Mouse (Mus musculus): ENCODE results near the gene Pknox2. TPM values are rescaled to one million over a fixed set of nuclear protein-coding genes. Genes with fewer than 3 reads are reported as not detected.

Pknox2 gene
- polyA plus RNA-seq, 1 experiment, result 32.2 TPM

DNA sequence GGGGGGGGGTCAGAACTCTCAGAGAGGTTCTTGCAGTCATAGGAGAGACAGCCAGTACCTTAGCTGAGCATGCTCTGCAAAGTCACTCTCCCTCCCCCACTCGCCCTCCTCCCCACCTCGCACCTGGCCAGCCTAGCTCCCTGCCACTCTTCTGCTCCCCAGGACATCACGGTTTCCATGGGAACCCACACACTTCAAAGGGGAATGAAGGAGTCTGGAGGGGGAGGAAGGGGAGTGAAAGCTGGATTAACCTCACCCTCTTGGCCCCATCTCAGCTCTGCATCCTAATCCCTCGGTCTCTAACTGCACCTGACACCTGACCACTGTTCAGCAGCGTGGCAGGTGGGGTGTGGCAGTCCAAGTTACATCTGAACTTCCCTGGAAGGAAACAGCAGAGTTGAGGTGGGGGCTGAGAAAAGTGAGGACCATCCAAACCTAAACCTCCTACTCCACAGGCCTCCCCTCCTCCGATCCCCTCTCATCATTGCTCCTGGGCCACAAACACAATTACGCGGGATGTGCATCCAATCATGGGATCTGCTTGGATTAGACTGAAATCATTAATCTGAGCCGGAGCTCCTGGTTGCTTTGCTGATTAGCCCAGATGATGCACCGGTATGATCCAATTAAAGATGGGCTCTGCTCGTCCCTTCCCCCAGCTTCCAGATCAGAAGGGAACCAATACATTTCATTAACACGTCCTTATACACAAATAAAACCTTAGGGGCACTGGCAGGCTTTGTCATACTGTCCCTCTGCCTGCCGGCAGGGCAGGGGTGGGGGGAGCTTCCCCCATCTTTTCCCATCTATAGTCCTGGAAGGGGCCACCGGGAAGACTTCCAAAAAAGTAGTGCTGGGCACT lies 196.7 kb downstream of the Pknox2 start:
- TF ChIP-seq CTCF (IDR thresholded peaks at IDR 0.05; ENCODE audit: insufficient read depth, low read length), result no peak
- peaks cover 4% of the 10 kb centered on the region; the same call in 1 of the 2 replicates for H3K4me1 ChIP-seq (ENCODE audit: control insufficient read depth, insufficient read depth, low read length)
- 47% methylated on average over 14 of the region's 14 CpGs for WGBS
- DNase-seq, result no peak
- H3K4me3 ChIP-seq (replicated peaks; ENCODE audit: extremely low read depth, low read depth, low read length), result no peak overlapping the region

DNA sequence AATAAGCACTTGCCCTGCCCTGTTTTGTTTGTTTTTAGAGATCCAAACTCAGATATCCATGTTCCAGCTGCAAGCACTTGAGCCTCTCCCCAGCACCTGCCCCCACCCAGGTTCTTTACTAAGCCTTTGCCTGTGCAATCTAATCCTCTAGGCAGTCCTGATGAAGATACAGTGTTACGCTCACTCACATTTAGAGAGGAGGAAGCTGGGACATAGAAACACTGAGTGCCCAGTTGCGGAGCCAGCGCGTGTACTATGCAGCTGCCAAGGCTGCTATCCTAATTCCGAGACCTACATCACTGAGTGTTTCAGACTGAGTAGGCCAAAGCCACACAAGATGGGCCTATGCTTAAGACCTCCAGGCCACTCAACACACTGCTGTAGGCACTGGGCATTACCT lies 199.0 kb downstream of the Pknox2 start:
- TF ChIP-seq CTCF (IDR thresholded peaks at IDR 0.05; ENCODE audit: insufficient read depth, low read length) (no peak), POLR2A (IDR thresholded peaks at IDR 0.05; ENCODE audit: borderline replicate concordance, extremely low read depth, low read depth, low read length) (no peak)
- Histone ChIP-seq H3K4me3 (replicated peaks; ENCODE audit: extremely low read depth, low read depth, low read length) (no peak overlapping the region), H3K4me1 (ENCODE audit: control insufficient read depth, insufficient read depth, low read length) (peaks cover 4% of the 10 kb centered on the region; the same call in 1 of the 2 replicates)
- no peak for DNase-seq
- 74% methylated on average over 5 of the region's 5 CpGs for WGBS

DNA sequence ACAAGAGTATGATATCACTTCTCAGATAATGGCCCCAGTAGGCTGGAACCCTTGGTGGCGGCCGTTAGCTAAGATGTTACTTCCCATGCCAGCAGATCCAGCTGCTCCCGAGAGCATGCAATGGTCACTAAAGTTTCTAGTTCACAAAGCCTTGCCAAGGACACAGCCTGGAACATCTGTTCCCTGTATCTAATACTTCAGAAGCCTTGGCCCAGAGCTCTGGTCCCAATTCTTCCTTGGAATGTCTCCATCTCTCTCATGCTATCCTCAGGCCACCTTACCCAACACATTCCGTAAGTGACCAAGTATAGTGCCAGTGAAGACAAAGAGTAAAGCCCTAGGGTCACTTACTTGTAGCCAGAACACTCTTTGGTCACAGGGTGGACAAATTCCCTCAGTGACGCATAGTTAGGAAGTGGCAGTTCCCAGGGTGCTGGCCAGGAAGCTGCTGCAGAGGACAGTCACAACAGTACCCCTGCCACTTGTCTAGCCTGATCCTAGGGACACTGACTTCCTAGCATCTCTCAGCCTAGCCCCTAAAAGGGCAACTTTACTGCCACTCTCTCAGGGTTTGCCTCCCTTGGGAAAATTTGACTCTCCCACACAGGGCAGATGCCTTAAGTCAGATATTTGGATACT lies 200.0 kb downstream of the Pknox2 start:
- WGBS, result 72% methylated on average over 5 of the region's 5 CpGs
- Histone ChIP-seq H3K4me3 (replicated peaks; ENCODE audit: extremely low read depth, low read depth, low read length) (no peak overlapping the region), H3K4me1 (ENCODE audit: control insufficient read depth, insufficient read depth, low read length) (peaks cover 4% of the 10 kb centered on the region; the same call in 1 of the 2 replicates)
- no peak for TF ChIP-seq CTCF (IDR thresholded peaks at IDR 0.05; ENCODE audit: insufficient read depth, low read length)
- TF ChIP-seq POLR2A (IDR thresholded peaks at IDR 0.05; ENCODE audit: borderline replicate concordance, extremely low read depth, low read depth, low read length), result no peak
- no peak for DNase-seq

DNA sequence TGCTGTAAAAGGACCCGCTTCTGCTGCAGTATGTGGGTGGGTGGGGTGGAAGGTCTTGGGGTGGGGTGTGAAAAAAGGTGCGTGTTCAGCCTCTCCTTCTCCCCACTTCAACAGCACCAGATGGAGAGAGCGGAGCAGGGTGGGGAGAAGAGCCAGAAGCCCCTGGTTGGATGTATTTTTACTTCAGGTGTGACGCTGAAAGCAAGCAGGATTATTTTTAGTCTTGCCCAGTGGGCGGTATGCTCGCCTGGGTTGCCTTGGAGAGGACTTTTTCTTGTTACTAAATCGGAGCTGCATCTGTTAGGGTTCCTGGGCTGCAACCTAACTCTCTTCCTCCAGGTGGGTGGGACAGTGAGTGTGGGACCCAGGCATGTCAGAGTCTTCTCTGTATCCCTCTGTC lies 202.4 kb downstream of the Pknox2 start:
- DNase-seq, result no peak
- TF ChIP-seq POLR2A (IDR thresholded peaks at IDR 0.05; ENCODE audit: borderline replicate concordance, extremely low read depth, low read depth, low read length) (no peak), CTCF (IDR thresholded peaks at IDR 0.05; ENCODE audit: insufficient read depth, low read length) (no peak)
- H3K4me3 ChIP-seq (replicated peaks; ENCODE audit: extremely low read depth, low read depth, low read length), result no peak overlapping the region
- WGBS, result 55% methylated on average over 7 of the region's 7 CpGs
- peaks cover 4% of the 10 kb centered on the region; the same call in 1 of the 2 replicates for H3K4me1 ChIP-seq (ENCODE audit: control insufficient read depth, insufficient read depth, low read length)

DNA sequence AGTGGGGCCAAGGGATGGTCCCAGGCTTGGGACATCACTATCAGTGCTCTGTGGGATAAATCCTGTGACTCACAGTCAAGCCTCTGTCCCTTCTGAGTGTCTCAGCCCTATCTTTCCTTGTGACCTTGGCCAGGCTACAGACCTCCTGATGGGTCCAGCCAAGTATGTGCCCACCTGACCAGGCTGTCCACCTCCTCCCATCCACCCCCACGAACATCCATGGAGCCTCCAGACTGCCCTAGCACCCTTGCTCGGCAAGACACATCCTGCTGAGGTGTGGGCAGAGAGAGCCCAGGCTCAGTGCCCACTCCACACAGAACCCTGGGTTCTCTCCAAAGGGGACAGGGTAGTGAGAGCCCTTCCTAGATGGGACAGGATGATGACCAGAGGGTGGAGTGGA lies 204.6 kb downstream of the Pknox2 start:
- Histone ChIP-seq H3K4me3 (replicated peaks; ENCODE audit: extremely low read depth, low read depth, low read length) (no peak overlapping the region), H3K4me1 (ENCODE audit: control insufficient read depth, insufficient read depth, low read length) (peaks cover 4% of the 10 kb centered on the region; the same call in 1 of the 2 replicates)
- no peak for TF ChIP-seq CTCF (IDR thresholded peaks at IDR 0.05; ENCODE audit: insufficient read depth, low read length)
- no peak for TF ChIP-seq POLR2A (IDR thresholded peaks at IDR 0.05; ENCODE audit: borderline replicate concordance, extremely low read depth, low read depth, low read length)
- 72% methylated on average over 2 of the region's 2 CpGs for WGBS
- DNase-seq, result no peak

DNA sequence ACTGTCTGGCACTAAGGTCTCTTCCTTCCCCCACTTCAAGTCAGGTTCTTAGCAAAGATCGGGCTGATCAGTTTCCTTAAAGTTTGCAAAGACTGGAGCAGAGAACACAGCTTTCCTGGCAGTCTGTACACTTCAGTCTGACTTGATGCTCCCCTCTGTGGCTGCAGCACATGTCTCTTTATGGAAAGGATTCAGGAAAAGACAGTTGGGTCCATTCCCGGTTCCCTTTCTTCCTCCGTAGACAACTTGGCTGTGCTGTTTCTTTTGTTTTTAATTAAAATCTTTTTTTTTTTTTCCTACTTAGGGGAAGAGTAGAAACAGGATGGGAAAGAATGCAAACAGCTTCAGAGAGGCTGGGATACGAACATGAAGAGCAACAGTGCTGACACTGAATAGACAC lies 205.1 kb downstream of the Pknox2 start:
- DNase-seq, result no peak
- 40% methylated on average over 4 of the region's 4 CpGs for WGBS
- no peak overlapping the region for H3K4me3 ChIP-seq (replicated peaks; ENCODE audit: extremely low read depth, low read depth, low read length)
- peaks cover 4% of the 10 kb centered on the region; the same call in 1 of the 2 replicates for H3K4me1 ChIP-seq (ENCODE audit: control insufficient read depth, insufficient read depth, low read length)
- TF ChIP-seq CTCF (IDR thresholded peaks at IDR 0.05; ENCODE audit: insufficient read depth, low read length), result no peak

DNA sequence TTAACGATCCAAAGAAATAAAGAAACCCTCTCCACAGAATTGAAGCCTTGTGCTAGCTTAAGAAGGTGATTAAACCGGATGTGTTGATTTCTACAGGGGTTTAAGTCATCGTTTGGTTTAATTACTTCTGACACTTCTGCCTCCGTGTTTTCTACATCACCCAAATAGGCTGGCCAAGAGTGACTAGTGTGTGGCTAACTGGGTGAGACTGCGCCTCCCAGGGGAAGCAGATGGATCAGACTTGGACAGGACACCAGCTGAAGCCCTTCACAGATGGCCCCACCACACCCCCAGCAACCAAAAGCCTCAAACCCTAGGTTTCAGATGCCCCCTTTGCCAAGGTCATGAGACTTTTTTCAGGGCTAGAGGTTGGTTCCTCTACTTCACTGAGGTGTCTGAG lies 205.6 kb downstream of the Pknox2 start:
- H3K4me1 ChIP-seq (ENCODE audit: control insufficient read depth, insufficient read depth, low read length), result peaks cover 2% of the 10 kb centered on the region; the same call in 1 of the 2 replicates
- WGBS, result 34% methylated on average over 5 of the region's 5 CpGs
- TF ChIP-seq POLR2A (IDR thresholded peaks at IDR 0.05; ENCODE audit: borderline replicate concordance, extremely low read depth, low read depth, low read length) (no peak), CTCF (IDR thresholded peaks at IDR 0.05; ENCODE audit: insufficient read depth, low read length) (no peak)

DNA sequence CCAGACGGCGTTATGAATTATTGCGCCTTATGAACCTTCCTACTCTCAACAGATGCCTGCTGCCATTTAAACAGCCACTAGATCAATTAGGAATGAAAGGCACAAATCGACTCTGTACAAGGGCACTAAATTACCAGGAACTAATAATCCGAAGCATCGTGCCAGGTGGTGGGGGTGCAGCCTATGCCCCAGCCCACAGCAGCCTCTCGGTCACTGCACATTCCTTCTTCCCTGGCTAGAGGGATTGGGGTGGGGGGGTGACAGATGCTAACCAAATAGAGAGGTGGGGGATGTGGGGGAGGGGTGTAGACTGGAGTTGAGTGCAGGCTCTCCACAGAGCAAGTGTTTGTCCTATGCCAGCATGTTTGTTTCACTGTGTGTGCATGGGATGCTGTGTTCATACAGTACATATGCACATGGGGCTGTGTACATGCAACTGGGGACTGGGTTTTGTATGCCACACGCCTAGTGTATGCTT lies 208.6 kb downstream of the Pknox2 start:
- WGBS, result 71% methylated on average over 8 of the region's 8 CpGs
- DNase-seq, result no peak
- TF ChIP-seq POLR2A (IDR thresholded peaks at IDR 0.05; ENCODE audit: borderline replicate concordance, extremely low read depth, low read depth, low read length) (no peak), CTCF (IDR thresholded peaks at IDR 0.05; ENCODE audit: insufficient read depth, low read length) (no peak)
- H3K4me3 ChIP-seq (replicated peaks; ENCODE audit: extremely low read depth, low read depth, low read length), result no peak overlapping the region
- no peaks in the 10 kb centered on the region; the same call in 1 of the 2 replicates for H3K4me1 ChIP-seq (ENCODE audit: control insufficient read depth, insufficient read depth, low read length)

More for the DNA sequence above, 205.6 kb downstream of the Pknox2 start:
- H3K4me3 ChIP-seq (replicated peaks; ENCODE audit: extremely low read depth, low read depth, low read length), result no peak overlapping the region
- DNase-seq, result no peak

DNA sequence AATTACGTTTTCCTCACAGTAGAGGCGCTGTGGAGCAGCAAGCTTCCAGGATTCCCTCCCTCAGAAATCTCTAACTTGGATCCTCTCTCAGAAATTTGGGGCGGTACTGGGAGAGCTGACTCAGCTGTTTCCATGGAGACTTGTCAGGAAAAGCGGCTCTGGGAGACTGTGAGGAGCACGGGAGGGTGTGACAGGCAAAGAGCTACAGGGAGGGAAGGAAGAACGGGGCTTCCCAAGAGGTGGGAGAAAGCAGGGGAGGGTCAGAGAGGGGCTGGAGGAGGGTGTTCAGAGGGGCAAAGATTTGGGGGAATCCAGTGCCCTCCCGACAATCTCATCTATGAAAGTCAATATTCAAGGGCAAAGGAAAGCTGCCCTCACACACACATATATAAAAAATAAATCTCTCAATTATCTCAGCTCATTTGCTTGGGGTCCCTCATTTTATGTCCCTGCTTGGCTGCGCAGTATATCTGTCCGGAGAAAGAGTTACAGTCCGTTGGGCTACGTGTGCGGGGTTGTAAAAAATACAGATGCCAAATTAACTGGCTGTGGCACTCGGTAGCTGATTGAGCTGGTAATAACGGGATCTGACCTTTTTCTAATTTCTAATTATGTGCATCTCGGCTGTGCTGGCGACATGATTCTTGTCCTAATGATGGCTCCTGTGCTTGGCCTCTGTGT lies 213.3 kb downstream of the Pknox2 start:
- WGBS, result 48% methylated on average over 16 of the region's 16 CpGs
- DNase-seq, result peak; percentile 23
- TF ChIP-seq POLR2A (IDR thresholded peaks at IDR 0.05; ENCODE audit: borderline replicate concordance, extremely low read depth, low read depth, low read length) (no peak), CTCF (IDR thresholded peaks at IDR 0.05; ENCODE audit: insufficient read depth, low read length) (peak; percentile 19; the same call in 1 of the 2 replicates)
- no peak overlapping the region for H3K4me3 ChIP-seq (replicated peaks; ENCODE audit: extremely low read depth, low read depth, low read length)
- no peaks in the 10 kb centered on the region for H3K4me1 ChIP-seq (ENCODE audit: control insufficient read depth, insufficient read depth, low read length)

All from lung, adult 2 months (tissue).